Mouse (Mus musculus) frontal cortex, postnatal 10 days (tissue): Measurements from ENCODE around the gene Teddm1b.

Experiments
- DNase-seq, 2 experiments: peaks; one replicate each; pipeline ENCODE4 v3.0.0; 2022; ENCODE audit warnings: low spot score in 2 of 2, mixed read lengths in 1 of 2

Teddm1b gene

GRCm38 (mm10) chr1:153900860-153901730, 26.9 kb downstream of the Teddm1b start:
- DNase-seq, result no peak

- DNase-seq, result no peak
These were observed 28.9 kb downstream of the Teddm1b start for GRCm38 (mm10) chr1:153903006-153903405.

- no peak for DNase-seq
These were observed 30.1 kb downstream of the Teddm1b start for GRCm38 (mm10) chr1:153904236-153904635.

DNA sequence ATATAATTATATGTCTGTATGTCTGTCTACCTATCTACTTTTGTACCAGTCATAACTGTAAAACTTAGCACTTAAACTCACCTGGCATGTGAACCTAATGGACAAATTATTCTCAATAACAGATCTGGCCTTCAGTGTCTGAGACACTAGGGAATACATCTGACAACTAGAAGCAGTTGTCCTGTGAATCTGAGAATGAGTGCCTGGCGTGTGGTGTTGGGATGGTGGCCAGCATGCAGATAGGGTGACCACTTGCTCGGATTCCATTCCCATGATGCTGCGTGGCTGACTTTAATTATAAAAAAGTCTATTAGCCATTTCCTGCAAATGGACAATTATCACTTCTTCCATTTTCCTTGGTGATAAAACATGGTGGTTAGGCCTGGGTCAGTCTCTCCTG, 31.7 kb downstream of the Teddm1b start:
- no peak for DNase-seq

DNA sequence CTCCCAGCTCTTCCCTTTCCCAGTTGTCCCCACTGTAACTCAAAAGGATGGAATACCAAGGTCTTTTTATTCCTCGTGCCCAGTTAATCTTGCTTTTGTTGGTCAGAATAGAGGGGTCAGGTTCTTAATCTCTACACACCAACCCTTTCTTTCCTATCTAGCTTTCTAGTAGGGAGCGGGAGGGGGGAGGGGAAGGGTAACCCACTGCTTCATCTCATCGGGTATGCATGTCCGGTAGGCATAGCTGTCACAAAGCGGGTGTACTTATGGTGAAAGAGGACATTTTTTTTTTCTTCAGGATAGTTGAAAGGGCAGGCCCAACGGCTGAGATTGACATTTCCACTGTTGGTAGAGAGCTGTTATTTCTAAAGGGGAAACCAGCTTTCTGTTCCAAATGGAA, 34.1 kb downstream of the Teddm1b start:
- DNase-seq, result no peak

DNA sequence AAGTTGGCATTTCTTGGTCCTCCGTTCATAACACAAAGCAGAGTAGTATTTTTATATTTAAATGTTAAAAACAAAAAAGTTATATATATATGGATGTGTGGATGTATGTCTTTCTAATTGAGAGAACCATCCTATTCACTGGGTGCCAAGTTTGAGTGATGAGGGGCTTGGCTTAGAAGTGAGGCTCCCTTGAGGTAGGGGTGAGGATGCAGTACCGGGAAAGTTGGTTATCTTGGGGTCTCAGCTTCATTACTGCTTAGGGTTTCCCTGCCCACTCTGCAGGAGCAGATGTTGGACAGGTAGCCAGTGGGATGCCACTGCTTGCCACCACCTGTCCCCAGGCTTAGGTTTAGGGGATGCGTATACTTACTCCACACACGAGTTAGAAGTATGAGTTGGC, 34.6 kb downstream of the Teddm1b start:
- DNase-seq, result no peak

GRCm38 (mm10) chr1:153909213-153909962, 35.2 kb downstream of the Teddm1b start:
- no peak for DNase-seq

- no peak for DNase-seq
These were observed 35.8 kb downstream of the Teddm1b start for GRCm38 (mm10) chr1:153909963-153910291.

DNA sequence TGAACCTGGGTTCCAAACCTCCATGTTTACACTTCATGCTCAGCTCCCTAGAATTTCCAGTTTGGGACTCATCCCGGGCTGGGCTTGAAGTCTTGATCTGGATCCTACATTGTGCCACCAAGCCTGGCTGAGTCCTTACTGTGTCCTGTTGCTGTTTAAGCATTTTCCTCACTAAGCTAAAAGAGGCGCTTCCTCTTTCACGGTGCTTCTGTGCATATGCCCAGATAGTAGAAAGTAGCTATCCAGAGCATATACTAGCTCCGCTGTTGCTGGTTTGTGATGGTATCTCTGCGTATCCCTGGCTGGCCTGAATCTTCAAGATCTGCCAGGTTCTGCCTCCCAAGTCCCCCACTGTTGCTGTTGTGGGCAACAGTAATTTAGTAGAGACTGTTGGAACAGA, 36.3 kb downstream of the Teddm1b start:
- no peak for DNase-seq

GRCm38 (mm10) chr1:153911276-153911795, 37.2 kb downstream of the Teddm1b start:
- no peak for DNase-seq

- DNase-seq, result no peak
These were observed 39.7 kb downstream of the Teddm1b start for GRCm38 (mm10) chr1:153913869-153914268.

DNA sequence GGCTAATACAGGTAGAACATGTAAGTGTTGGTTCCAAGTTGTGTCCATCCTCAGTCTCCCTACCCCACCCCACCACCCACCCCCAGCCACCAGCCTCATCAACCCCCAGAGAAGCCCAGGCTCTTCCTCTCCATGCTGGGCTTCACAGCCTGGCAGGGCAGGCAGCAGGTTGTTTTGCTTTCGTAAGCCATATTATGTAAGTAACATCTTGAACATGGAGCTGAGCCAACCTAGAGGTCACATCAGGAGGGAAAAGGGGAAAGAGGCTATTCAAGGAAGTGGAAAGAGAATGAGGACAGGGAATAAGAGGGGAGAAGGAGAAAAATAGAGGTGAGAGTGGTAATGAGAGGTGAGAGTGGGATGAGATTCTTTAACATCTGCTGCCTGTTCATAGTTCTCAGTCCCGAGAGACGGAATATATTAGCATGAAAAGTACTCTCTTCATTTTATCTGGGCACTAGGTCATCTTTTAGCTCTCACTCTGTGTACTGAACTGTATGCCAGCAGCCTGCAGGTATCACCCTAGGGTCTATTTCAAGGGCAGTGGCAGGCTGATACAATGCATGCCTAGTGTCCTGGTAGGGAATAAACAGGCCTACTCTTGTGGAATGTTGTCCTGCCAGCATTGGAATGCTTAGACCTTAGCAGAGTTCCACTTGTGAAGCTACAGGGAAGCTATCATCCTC, 44.5 kb downstream of the Teddm1b start:
- no peak for DNase-seq

DNA sequence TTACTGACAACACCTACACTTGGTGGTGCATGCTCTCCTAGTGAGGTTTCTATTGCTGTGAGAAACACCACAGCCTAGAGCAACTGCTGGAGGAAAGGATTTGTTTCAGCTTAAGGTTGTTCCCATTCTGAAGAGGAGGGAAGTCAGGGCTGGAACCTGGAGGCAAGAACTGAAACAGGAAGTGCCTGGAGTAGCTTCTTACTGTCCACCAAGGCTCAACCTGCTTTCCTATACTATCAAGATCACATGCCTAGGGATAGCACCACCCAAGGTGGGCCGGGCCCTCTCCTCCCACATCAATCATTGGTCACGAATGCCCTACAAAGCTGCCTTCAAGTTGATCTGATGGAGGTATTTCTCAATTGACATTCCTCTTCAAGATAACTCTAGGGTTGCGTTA, 47.5 kb downstream of the Teddm1b start:
- no peak for DNase-seq

DNA sequence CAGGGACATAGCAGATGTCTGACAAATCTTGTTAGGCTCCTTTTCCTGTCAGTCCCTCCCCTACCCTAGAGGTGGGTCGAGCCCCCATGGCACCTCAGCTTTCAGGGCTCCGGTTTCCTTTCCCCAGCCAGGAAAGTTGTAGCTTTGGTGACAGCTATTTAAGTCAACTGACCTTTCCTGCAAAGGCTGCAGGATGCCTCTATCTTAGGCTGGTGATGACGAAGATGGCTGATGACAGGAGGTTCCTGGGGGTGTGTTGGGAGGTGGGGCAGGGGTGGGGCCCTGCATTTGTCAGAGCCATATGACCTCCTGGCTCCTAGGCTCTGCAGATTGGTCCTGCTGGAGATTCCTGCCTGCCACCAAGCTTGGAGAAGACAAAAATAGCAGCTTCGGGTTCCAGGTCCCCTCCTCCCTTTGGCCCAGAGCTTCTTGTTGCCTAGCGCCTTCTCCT, 48.5 kb downstream of the Teddm1b start:
- DNase-seq, result no peak

DNA sequence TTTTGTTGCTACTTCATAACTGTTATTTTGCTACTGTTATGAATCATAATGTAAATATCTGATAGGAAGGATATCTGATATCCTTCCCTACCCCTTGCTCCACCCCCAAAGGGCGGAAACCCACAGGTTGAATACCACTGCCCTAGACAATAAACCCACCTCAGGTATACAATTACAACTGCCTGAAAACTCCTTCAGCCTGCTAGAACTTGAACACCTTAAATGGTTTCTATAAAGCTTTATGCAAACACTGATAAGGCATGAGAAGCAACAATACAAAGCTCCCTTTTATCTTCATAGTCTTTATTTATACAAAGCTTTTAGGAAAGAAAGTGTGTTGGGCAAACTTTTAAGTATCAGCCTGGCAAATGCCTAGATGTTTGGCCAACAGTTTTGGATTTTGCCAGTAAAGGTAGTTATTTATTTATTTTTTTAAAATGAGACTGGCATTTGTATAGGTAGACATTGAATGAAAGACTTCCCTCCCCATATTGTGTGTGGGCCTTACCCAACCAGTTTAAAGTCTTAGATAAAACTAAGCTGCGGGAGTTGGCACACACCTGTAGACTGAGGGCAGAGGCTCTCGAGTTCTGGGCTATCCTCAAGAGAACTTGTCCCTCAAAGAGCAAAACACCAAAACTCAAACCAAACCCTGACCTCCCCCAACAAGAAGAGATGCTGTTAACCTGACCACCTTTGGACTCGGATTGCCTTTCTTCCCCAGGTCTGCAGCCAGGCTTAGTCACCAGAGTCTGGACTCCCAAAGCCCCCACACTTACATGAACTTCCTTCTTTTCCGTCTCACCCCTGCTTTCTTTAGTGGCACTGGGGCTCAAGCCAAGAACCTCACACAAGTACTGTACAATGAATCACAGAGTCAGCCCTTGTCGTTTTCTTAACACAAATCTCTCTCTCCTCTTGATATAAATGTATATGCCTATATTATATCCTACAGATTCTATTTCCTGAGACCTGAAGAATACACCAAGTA, 50.5 kb downstream of the Teddm1b start:
- no peak for DNase-seq
